Mouse (Mus musculus) liver, embryonic 12.5 days (tissue): ENCODE results near the gene Gsg1l. TPM values are rescaled to one million over a fixed set of nuclear protein-coding genes. Genes with fewer than 3 reads are reported as not detected.

Experiments
- ATAC-seq: fragments of 200-750 bp; cut with Nextera tagmentation; 2 replicates; pipeline ENCODE4 v1.8.0; 2017; ENCODE audit warnings: moderate number of reproducible peaks, mild to moderate bottlenecking, moderate library complexity
- H3K27ac ChIP-seq: fragments of 300-500 bp; sonication (generic); 2 replicates; pipeline ENCODE4 v1.5.1; 2016; ENCODE audit warnings: mild to moderate bottlenecking
- H3K27me3 ChIP-seq: fragments of 300-500 bp; sonication (generic); replicated peaks from 2 replicates; pipeline ENCODE4 v1.6.1; 2016; ENCODE audit warnings: mild to moderate bottlenecking, moderate library complexity
- H3K36me3 ChIP-seq: fragments of 300-500 bp; sonication (generic); 2 replicates; pipeline ENCODE4 v1.6.1; 2016; ENCODE audit warnings: mild to moderate bottlenecking, moderate library complexity
- H3K4me1 ChIP-seq: fragments of 300-500 bp; sonication (generic); 2 replicates; pipeline ENCODE4 v1.6.1; 2016
- H3K4me2 ChIP-seq: fragments of 300-500 bp; sonication (generic); 2 replicates; pipeline ENCODE4 v1.6.1; 2016; ENCODE audit warnings: mild to moderate bottlenecking, moderate library complexity
- H3K4me3 ChIP-seq: fragments of 300-500 bp; sonication (generic); 2 replicates; pipeline ENCODE4 v1.5.1; 2016; ENCODE audit warnings: mild to moderate bottlenecking, moderate library complexity
- H3K9ac ChIP-seq: fragments of 300-500 bp; sonication (generic); 2 replicates; pipeline ENCODE4 v1.6.1; 2016; ENCODE audit warnings: mild to moderate bottlenecking, moderate library complexity
- H3K9me3 ChIP-seq: fragments of 300-500 bp; sonication (generic); replicated peaks from 2 replicates; pipeline ENCODE4 v1.6.1; 2016; ENCODE audit warnings: mild to moderate bottlenecking, moderate library complexity
- WGBS: fragments of 180-500 bp; shearing (Covaris S2); methylation state at CpG from one replicate; pipeline ENCODE4 v1.1.7; 2016; ENCODE audit not compliant: insufficient replicate concordance; 5-methylcytosine and 5-hydroxymethylcytosine counted together
- polyA plus RNA-seq: library from polyadenylated mRNA; unstranded; fragments of >200 nt; fragmentation: Nextera tagmentation; extraction: Ambion mirVana; gene quantifications from 2 replicates; pipeline ENCODE4 v1.2.1, GENCODE M21; 2016

Gene Gsg1l
- polyA plus RNA-seq, 1 experiment from 2014 or later = not detected

GRCm38 (mm10) chr7:126076935-126077334 lies 5.3 kb downstream of the Gsg1l start:
- WGBS = 82% methylated on average over 1 of the region's 1 CpGs
- no peak for ATAC-seq
- Histone ChIP-seq H3K9me3 (no peaks in the 10 kb centered on the region), H3K4me1 (no peaks in the 10 kb centered on the region; the same call in 1 of the 2 replicates), H3K4me3 (no peak overlapping the region), H3K36me3 (no peaks in the 10 kb centered on the region), H3K9ac (no peak overlapping the region), H3K27ac (no peak overlapping the region), H3K27me3 (peaks cover 60% of the 10 kb centered on the region), H3K4me2 (no peak overlapping the region)

DNA sequence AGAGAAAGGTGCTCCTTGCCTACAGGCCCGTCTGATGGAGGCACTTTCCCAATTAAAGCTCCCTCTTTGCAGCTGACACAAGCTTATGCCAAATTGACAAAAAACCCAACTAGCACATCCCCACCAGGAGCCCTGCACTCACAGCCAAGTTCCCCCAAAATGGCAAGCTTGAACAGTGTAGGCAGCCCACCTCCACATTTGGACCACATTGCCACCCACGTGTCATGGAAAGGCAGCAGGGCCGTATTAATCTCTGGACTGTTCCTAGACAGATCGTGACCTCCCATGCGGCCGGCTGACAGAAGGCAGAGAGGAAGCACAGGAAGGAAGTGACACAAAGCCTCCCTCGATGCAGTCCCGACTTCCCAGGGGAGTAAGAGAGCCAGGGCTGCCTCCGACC lies 7.2 kb downstream of the Gsg1l start:
- Histone ChIP-seq H3K27ac (no peak overlapping the region), H3K4me1 (no peaks in the 10 kb centered on the region), H3K9ac (no peak overlapping the region), H3K9me3 (no peaks in the 10 kb centered on the region), H3K4me2 (no peak overlapping the region), H3K36me3 (no peaks in the 10 kb centered on the region), H3K27me3 (peaks cover 41% of the 10 kb centered on the region), H3K4me3 (no peak overlapping the region)
- WGBS = 23% methylated on average over 9 of the region's 9 CpGs
- ATAC-seq = no peak

- 76% methylated on average over 4 of the region's 4 CpGs for WGBS
- H3K4me2 ChIP-seq = no peak overlapping the region
- H3K4me3 ChIP-seq = no peak overlapping the region
- no peaks in the 10 kb centered on the region for H3K4me1 ChIP-seq
- ATAC-seq = no peak
- no peak overlapping the region for H3K9ac ChIP-seq
- H3K27me3 ChIP-seq = peaks cover 21% of the 10 kb centered on the region
- H3K27ac ChIP-seq = no peak overlapping the region
- H3K9me3 ChIP-seq = no peaks in the 10 kb centered on the region
- H3K36me3 ChIP-seq = no peaks in the 10 kb centered on the region
Observed at GRCm38 (mm10) chr7:126070321-126070720, 11.9 kb downstream of the Gsg1l start.

DNA sequence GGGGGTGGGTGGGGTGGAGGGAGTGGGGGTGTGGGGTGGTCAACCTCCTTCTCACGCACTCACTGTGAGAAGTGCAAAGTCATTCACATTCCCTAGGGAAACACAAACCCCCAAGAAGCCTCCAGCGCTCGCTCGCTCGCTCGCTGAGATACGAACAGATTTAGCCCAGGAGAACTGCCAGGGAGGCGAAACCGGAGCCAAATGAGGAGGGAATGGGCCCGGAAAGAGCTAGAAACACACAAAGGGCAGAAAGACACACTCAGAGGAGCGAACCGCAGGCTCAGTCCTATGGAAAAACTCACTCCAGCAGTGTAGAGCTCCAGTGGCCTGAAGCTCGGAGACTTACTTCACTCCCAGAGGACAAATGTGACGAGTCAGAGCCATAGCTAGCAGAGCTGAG lies 15.4 kb downstream of the Gsg1l start:
- no peak overlapping the region for H3K9ac ChIP-seq
- H3K27ac ChIP-seq = no peak overlapping the region
- H3K9me3 ChIP-seq = no peaks in the 10 kb centered on the region; the same call in 1 of the 2 replicates
- no peak overlapping the region for H3K4me3 ChIP-seq
- H3K27me3 ChIP-seq = peaks cover 43% of the 10 kb centered on the region
- no peak overlapping the region for H3K4me2 ChIP-seq
- no peak for ATAC-seq
- H3K36me3 ChIP-seq = no peaks in the 10 kb centered on the region
- WGBS = 47% methylated on average over 14 of the region's 14 CpGs
- H3K4me1 ChIP-seq = no peaks in the 10 kb centered on the region

DNA sequence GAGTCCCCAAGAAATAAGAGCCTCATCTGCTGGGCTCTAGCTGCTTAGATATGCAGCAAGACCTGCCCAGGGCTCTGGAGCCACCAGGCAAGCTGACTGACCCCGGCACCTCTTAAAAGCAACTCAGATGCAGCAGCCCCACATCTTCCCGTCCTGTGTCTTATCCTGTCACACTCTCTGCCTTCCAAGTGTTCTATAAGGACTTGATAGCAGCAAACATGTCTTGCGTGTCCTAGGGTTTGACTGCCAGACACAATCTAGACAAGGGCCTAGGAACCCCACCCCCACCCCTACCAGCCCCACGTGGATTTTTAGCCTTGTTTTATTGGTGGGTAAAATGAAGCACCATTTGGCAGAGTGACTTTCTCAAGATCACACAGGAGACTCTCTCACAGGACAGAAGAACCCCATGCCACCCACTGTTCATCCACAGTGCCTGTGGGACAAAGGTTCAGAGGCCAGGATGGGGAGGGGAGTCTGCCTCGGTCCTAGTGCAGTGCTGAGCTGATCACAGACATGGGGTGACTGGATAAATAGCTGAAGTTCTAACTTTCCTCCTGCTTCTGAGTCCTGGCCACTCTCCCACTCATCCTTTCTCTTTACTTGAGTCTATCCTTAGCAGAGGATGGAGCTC lies 16.9 kb downstream of the Gsg1l start:
- no peak overlapping the region for H3K9ac ChIP-seq
- 57% methylated on average over 5 of the region's 5 CpGs for WGBS
- peaks cover 55% of the 10 kb centered on the region for H3K27me3 ChIP-seq
- ATAC-seq = no peak
- no peak overlapping the region for H3K4me3 ChIP-seq
- H3K9me3 ChIP-seq = no peaks in the 10 kb centered on the region; the same call in 1 of the 2 replicates
- H3K4me1 ChIP-seq = no peaks in the 10 kb centered on the region
- H3K27ac ChIP-seq = no peak overlapping the region
- no peak overlapping the region for H3K4me2 ChIP-seq
- H3K36me3 ChIP-seq = no peaks in the 10 kb centered on the region

DNA sequence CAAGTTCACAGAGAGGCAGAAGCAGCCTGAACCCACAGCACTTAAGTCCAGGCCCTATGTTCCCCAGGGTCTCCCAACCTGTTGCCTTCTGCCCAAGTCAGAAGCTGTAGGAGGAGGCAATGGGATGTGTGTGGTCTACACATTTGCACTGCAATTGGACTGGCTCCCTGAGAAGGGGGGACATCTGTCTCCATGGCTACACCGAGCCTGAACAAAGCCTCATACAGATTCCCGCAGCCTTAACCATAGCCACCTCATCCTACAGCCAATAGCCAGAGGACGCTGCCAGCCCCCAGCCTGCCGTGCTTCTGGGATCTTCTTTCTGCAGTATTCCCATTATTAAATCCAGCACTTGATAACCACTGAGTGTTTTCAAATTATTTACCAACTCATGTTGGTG lies 20.0 kb downstream of the Gsg1l start:
- Histone ChIP-seq H3K9me3 (no peaks in the 10 kb centered on the region; the same call in 1 of the 2 replicates), H3K4me1 (no peaks in the 10 kb centered on the region), H3K4me2 (no peak overlapping the region), H3K27me3 (peaks cover 78% of the 10 kb centered on the region), H3K27ac (no peak overlapping the region), H3K9ac (no peak overlapping the region), H3K4me3 (no peak overlapping the region), H3K36me3 (no peaks in the 10 kb centered on the region)
- 69% methylated on average over 4 of the region's 4 CpGs for WGBS
- no peak for ATAC-seq

GRCm38 (mm10) chr7:126058918-126059317 lies 23.3 kb downstream of the Gsg1l start:
- H3K27me3 ChIP-seq = peaks cover 92% of the 10 kb centered on the region

GRCm38 (mm10) chr7:126057332-126057914 lies 24.8 kb downstream of the Gsg1l start:
- no peak overlapping the region for H3K27ac ChIP-seq
- H3K4me3 ChIP-seq = no peak overlapping the region
- H3K4me2 ChIP-seq = no peak overlapping the region
- no peak for ATAC-seq
- no peaks in the 10 kb centered on the region for H3K4me1 ChIP-seq
- H3K27me3 ChIP-seq = peaks cover 86% of the 10 kb centered on the region
- H3K36me3 ChIP-seq = no peaks in the 10 kb centered on the region
- no peak overlapping the region for H3K9ac ChIP-seq
- 56% methylated on average over 10 of the region's 10 CpGs for WGBS
- H3K9me3 ChIP-seq = no peaks in the 10 kb centered on the region

More at GRCm38 (mm10) chr7:126058918-126059317, 23.3 kb downstream of the Gsg1l start:
- Histone ChIP-seq H3K4me1 (no peaks in the 10 kb centered on the region), H3K27ac (no peak overlapping the region), H3K4me2 (no peak overlapping the region), H3K36me3 (no peaks in the 10 kb centered on the region), H3K9ac (no peak overlapping the region), H3K9me3 (no peaks in the 10 kb centered on the region), H3K4me3 (no peak overlapping the region)
- 75% methylated on average over 7 of the region's 7 CpGs for WGBS
- ATAC-seq = no peak

DNA sequence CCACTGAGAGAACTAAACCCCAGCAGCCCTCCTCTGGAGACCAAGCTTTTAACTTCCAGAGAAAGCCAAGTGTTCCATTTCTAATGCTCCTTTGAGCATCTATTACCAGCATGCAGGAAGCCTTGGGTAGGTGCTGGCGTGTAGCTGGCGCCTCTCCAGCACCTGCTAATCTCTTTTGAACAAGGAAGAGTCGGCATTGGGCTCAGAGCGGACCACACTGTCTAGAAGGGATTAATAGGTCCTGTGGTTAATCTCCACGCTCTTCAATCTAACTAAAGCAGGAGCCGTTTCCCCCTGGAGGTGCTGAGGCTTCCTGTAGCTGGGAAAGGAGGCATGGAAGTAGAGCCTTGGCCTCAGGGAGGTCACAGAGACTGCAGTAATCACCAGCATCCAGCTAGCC lies 27.6 kb downstream of the Gsg1l start:
- Histone ChIP-seq H3K4me2 (no peak overlapping the region), H3K4me3 (no peak overlapping the region), H3K9ac (no peak overlapping the region), H3K36me3 (no peaks in the 10 kb centered on the region), H3K9me3 (no peaks in the 10 kb centered on the region), H3K4me1 (no peaks in the 10 kb centered on the region), H3K27me3 (peaks cover 85% of the 10 kb centered on the region), H3K27ac (no peak overlapping the region)
- no peak for ATAC-seq
- 41% methylated on average over 6 of the region's 6 CpGs for WGBS

- Histone ChIP-seq H3K4me1 (no peaks in the 10 kb centered on the region), H3K9ac (no peak overlapping the region), H3K4me2 (no peak overlapping the region), H3K27ac (no peak overlapping the region), H3K27me3 (peaks cover 80% of the 10 kb centered on the region), H3K9me3 (no peaks in the 10 kb centered on the region), H3K36me3 (no peaks in the 10 kb centered on the region), H3K4me3 (no peak overlapping the region)
- no peak for ATAC-seq
- WGBS = 68% methylated on average over 7 of the region's 7 CpGs
Observed at GRCm38 (mm10) chr7:126053618-126054017, 28.6 kb downstream of the Gsg1l start.

DNA sequence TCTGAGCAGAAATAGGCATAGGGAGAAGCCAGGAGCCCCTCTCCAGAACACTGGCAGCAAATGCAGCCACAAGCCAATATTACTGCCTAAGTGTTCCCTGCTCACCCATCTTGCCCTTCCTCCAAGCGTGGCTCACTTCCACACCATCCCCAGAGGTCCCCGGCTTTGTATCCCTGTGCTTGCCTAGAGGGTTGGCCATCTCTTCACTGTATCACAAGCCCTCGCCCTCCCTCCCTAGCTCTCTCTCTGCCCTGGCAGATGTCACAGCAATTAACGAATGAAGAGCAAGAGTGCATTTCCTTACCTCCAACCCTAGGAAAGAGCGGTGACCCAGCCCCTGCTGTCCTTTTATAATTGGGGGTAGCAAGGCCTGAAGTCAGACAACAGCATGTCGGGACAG lies 30.3 kb downstream of the Gsg1l start:
- Histone ChIP-seq H3K27me3 (peaks cover 75% of the 10 kb centered on the region), H3K4me3 (no peak overlapping the region), H3K9me3 (no peaks in the 10 kb centered on the region), H3K4me1 (no peaks in the 10 kb centered on the region), H3K4me2 (no peak overlapping the region), H3K27ac (no peak overlapping the region), H3K36me3 (no peaks in the 10 kb centered on the region), H3K9ac (no peak overlapping the region)
- 38% methylated on average over 6 of the region's 6 CpGs for WGBS
- ATAC-seq = no peak

DNA sequence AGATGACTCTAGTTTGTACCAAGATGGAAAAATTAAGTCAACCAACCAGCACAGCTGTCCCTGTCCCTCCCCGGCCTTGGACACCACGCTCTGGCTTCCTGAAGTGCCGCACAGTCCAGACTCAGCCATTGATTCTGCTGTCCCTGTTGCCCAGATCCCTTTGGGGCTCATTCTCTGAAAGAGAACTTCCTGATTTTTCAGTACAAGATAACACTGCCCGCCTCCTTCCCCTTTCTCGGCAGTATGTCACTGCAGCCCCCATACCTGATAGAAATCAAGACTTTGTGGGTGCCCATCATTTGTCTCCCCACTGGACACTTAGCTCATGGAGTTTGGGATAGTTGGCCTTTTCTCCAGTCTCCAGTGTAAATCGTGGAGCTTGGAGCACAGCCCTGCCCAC lies 37.1 kb downstream of the Gsg1l start:
- no peak overlapping the region for H3K4me3 ChIP-seq
- no peak overlapping the region for H3K4me2 ChIP-seq
- no peaks in the 10 kb centered on the region for H3K36me3 ChIP-seq
- H3K9ac ChIP-seq = no peak overlapping the region
- ATAC-seq = no peak
- 46% methylated on average over 6 of the region's 6 CpGs for WGBS
- H3K27ac ChIP-seq = no peak overlapping the region
- H3K27me3 ChIP-seq = peaks cover 23% of the 10 kb centered on the region; the same call in 1 of the 2 replicates
- no peaks in the 10 kb centered on the region; the same call in 1 of the 2 replicates for H3K9me3 ChIP-seq
- peaks cover 39% of the 10 kb centered on the region for H3K4me1 ChIP-seq
